Mouse (Mus musculus) Patski (cell line): Measurements from ENCODE around the gene Tas1r3. TPM values are rescaled to one million over a fixed set of nuclear protein-coding genes. Genes with fewer than 3 reads are reported as not detected.

ENCODE experiments used
- ATAC-seq: fragments of 100-300 bp; one replicate; pipeline ENCODE4 v1.8.0; 2021
- CTCF ChIA-PET: fragments of 350-600 bp; sonication (Branson Sonifier 250); formaldehyde crosslinking; loops from one replicate; lab custom pipeline; 2022; ENCODE audit warnings: inconsistent platforms; lab: Charles Lee
- POLR2A ChIA-PET: fragments of 350-600 bp; sonication (Branson Sonifier 250); formaldehyde crosslinking; loops from one replicate; lab custom pipeline; 2022; ENCODE audit warnings: antibody characterized with exemption, inconsistent platforms; lab: Charles Lee
- DNase-seq: peaks from one replicate; pipeline ENCODE4 v3.0.0-alpha.2; 2011; ENCODE audit warnings: low read depth, low spot score
- H3K27me3 ChIP-seq: fragments of 371-371 bp; one replicate; pipeline ENCODE4 v1.5.1; 2021
- CTCF ChIP-seq: fragments of 100-300 bp; IDR thresholded peaks from one replicate; pipeline ENCODE4 v1.5.1; 2021
- in situ Hi-C: fragments of 300-500 bp; cut with MboI; formaldehyde crosslinking; loops from 3 replicates; pipeline ENCODE4 v1.11.1; 2018; ENCODE audit warnings: low pct_unique_long_range_greater_than_20kb, mixed read lengths
- polyA plus RNA-seq: library from polyadenylated mRNA; unstranded; gene quantifications from one replicate; pipeline ENCODE4 v1.2.3, GENCODE M21; 2021

The Tas1r3 gene
- polyA plus RNA-seq, 1 experiment from 2014 or later = 1.2 TPM

DNA sequence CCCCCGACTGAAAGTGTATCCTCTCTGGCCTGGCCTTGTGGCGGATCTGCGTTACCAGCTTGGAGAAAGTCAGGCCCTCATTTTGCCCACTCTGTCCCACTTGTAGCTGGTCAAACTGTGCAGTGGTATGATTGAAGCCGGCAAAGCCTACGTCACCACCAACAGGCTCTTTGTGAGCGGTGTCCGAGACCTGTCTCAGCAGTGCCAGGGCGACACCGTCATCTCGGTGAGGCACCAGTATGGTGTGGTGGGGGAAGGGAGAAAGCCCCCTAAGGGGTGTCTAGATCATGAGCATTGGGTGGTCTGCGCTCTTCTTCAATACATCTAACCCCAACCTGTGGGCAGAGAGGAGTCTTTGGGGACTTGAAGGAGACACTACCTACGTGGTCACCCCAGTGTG lies 33.3 kb upstream of the Tas1r3 start:
- CTCF ChIA-PET = interaction anchor here (1.8 kb wide), 1 partner anchor 12 kb away, joined by 4 read pairs; no protein-coding TSS in a partner anchor
- in situ Hi-C loops = no loop called here

DNA sequence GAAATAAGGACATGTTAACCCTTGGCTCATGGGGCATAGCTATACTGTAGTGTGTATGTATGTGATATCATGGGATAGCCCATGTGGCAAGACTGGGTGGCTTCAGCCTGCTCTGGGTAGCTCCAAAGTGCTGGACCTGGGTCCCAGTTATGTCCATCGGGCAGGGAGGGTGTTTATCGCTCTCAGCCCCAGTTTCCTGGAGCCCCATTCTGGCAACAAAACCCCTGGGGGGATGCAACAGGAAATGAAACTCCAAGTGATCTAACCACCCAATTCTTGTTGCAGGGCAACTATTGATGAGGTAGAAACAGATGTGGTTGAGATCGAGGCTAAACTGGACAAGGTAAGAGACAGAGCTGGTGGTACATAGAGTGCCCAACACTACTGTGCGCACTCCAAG lies 32.7 kb upstream of the Tas1r3 start:
- no peak for DNase-seq
- in situ Hi-C loops = no loop called here
- POLR2A ChIA-PET = interaction anchor here (0.5 to 0.7 kb wide), 2 partner anchors 46 to 339 kb away, joined by 3 read pairs; no protein-coding TSS in a partner anchor
- CTCF ChIA-PET = interaction anchor here (1.8 to 2.1 kb wide), 2 partner anchors 11 to 29 kb away, joined by 4 to 7 read pairs; no protein-coding TSS in a partner anchor
- no peak for ATAC-seq
- H3K27me3 ChIP-seq = no peaks in the 10 kb centered on the region
- no peak for TF ChIP-seq CTCF

More for the DNA sequence above, 33.3 kb upstream of the Tas1r3 start:
- POLR2A ChIA-PET = no interaction called here
- DNase-seq (no peak), ATAC-seq (no peak)
- H3K27me3 ChIP-seq = no peaks in the 10 kb centered on the region
- TF ChIP-seq CTCF = no peak

DNA sequence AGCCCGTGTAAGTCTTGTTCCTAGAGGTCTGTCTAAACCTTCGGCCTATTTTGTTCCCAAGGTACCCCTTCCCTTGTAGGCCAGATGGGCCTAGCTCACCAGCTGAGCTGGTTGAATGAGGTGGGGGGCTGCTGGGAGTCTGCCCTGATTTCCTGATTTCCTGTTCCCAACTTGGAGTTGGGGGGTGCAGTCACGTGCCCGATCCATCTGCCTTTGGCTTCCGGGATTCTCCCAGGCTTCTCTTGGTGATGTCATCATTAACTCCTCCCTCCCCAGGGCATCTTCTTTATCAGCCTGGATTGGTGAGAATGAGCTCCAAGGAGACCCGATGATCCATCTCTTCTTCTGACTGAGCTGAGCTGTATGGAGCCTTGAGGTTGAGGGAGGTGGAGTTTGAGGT lies 32.1 kb upstream of the Tas1r3 start:
- in situ Hi-C loops = no loop called here
- CTCF ChIA-PET = interaction anchor here (1.8 to 2.1 kb wide), 2 partner anchors 10 to 29 kb away, joined by 4 to 7 read pairs; no protein-coding TSS in a partner anchor

GRCm38 (mm10) chr4:155894311-155894881 lies 31.2 kb upstream of the Tas1r3 start:
- ATAC-seq = no peak
- TF ChIP-seq CTCF = no peak
- H3K27me3 ChIP-seq = no peaks in the 10 kb centered on the region
- CTCF ChIA-PET = interaction anchor here (2.1 kb wide), 1 partner anchor 28 kb away, joined by 7 read pairs; no protein-coding TSS in a partner anchor
- DNase-seq = no peak
- POLR2A ChIA-PET = interaction anchor here (1.6 kb wide), 1 partner anchor 49 kb away, joined by 6 read pairs; the partner anchor contains the start of gene Ube2j2
- in situ Hi-C loops = loop anchor here (5.0 kb wide), 1 partner anchor 62 kb away; the partner anchor contains the start of gene Aurkaip1

More for the DNA sequence above, 32.1 kb upstream of the Tas1r3 start:
- POLR2A ChIA-PET = interaction anchor here (0.7 to 1.6 kb wide), 2 partner anchors 46 to 48 kb away, joined by 3 to 6 read pairs; partner anchors contain the start of gene Ube2j2
- no peaks in the 10 kb centered on the region for H3K27me3 ChIP-seq
- no peak for TF ChIP-seq CTCF
- DNase-seq = no peak
- ATAC-seq = no peak

DNA sequence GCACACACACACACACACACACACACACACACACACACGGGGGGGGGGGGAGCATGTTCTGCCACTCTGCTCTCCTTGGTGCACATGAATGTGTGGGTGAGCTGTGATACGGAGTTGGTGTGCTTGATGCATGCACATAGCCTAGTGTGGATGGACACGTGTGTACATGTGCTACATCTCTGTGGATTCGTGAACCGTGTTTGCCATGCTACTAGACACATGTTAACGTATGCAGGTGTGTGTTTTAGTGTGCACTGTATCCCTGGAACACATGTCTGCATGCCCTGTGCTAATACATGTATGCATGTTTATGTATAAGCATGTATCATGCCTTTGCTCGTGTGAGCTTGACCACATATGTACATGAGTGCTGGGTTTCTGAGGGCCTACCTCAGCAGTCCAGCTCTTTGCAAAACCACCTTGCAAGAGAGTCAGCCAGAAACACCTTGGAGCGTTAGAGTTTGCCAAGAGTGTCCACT lies 30.1 kb upstream of the Tas1r3 start:
- DNase-seq = no peak
- TF ChIP-seq CTCF = no peak
- no peak for ATAC-seq
- no peaks in the 10 kb centered on the region for H3K27me3 ChIP-seq
- CTCF ChIA-PET = no interaction called here
- in situ Hi-C loops = loop anchor here (5.0 kb wide), 1 partner anchor 61 kb away; the partner anchor contains the start of gene Aurkaip1
- POLR2A ChIA-PET = no interaction called here

DNA sequence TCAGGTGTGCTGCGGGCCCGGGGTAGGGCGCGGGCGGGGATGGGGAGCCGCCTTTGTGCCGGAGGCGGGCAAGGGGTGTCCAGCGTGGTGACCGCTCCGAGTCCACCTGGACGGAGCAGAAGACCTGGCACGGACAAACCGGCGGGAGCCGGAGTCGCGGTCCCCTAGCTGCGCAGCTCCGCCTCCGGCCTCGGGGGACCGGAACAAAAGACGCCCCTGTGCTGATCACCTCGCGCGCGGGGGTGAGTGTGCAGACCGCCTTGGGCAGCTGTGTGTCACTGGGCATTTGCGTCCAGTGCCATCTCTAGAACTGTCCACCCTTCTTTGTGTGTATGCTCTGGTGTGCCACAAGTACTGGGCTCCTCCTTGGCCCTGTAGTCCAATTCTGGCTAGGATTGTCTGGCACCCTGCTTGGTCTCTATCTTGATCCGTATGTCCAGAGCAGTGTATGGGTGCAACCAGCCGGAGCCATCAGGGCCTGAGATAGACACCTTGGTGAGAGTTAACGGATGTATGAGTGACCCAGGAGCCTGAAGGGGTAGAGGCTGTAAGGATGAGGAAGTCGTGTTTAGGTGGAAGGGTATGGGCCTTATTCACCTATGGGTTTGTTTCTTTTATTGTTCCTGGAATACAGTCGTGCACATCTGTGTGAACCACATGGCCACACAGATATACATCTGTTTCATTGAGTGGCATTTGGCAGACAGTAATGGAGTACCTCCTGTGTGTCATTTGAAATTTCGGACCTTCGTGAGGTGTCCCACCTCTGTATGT lies 29.5 kb upstream of the Tas1r3 start:
- in situ Hi-C loops = loop anchor here (5.0 kb wide), 1 partner anchor 60 kb away; the partner anchor contains the start of gene Aurkaip1
- POLR2A ChIA-PET = no interaction called here
- DNase-seq = no peak
- peak; percentile 9 for ATAC-seq
- no peak for TF ChIP-seq CTCF
- H3K27me3 ChIP-seq = no peaks in the 10 kb centered on the region
- CTCF ChIA-PET = no interaction called here

- ATAC-seq (peak; percentile 78), DNase-seq (no peak)
- H3K27me3 ChIP-seq = no peaks in the 10 kb centered on the region
- POLR2A ChIA-PET = no interaction called here
- CTCF ChIA-PET = no interaction called here
- no peak for TF ChIP-seq CTCF
- in situ Hi-C loops = loop anchor here (5.0 kb wide), 1 partner anchor 60 kb away; the partner anchor contains the start of gene Aurkaip1
Measured at GRCm38 (mm10) chr4:155892017-155892416, 28.9 kb upstream of the Tas1r3 start.

- POLR2A ChIA-PET = no interaction called here
- CTCF ChIA-PET = no interaction called here
- H3K27me3 ChIP-seq = no peaks in the 10 kb centered on the region
- ATAC-seq (peak; percentile 59), DNase-seq (no peak)
- in situ Hi-C loops = loop anchor here (5.0 kb wide), 1 partner anchor 59 kb away; the partner anchor contains the start of gene Aurkaip1
- TF ChIP-seq CTCF = no peak
Measured at GRCm38 (mm10) chr4:155891551-155892001, 28.4 kb upstream of the Tas1r3 start, which contains the start of the genes Pusl1 and Acap3. Pusl1 (minus strand) TSS chr4:155891781. Acap3 (plus strand) TSS chr4:155891822.

GRCm38 (mm10) chr4:155891011-155891471 lies 27.9 kb upstream of the Tas1r3 start:
- no peak for TF ChIP-seq CTCF
- POLR2A ChIA-PET = no interaction called here
- DNase-seq (no peak), ATAC-seq (no peak)
- in situ Hi-C loops = loop anchor here (5.0 kb wide), 1 partner anchor 59 kb away; the partner anchor contains the start of gene Aurkaip1
- CTCF ChIA-PET = no interaction called here
- no peaks in the 10 kb centered on the region for H3K27me3 ChIP-seq

GRCm38 (mm10) chr4:155889316-155889715 lies 26.2 kb upstream of the Tas1r3 start:
- ChIA-PET CTCF (no interaction called here), POLR2A (no interaction called here)
- no peak for DNase-seq
- ATAC-seq = no peak
- no peak for TF ChIP-seq CTCF
- in situ Hi-C loops = no loop called here
- H3K27me3 ChIP-seq = no peaks in the 10 kb centered on the region
